Mouse (Mus musculus): ENCODE results near the gene Tie1. TPM values are rescaled to one million over a fixed set of nuclear protein-coding genes. Genes with fewer than 3 reads are reported as not detected.

Gene Tie1
- polyA plus RNA-seq, 1 experiment from 2014 or later: 36.5 TPM

- no peaks in the 10 kb centered on the region for H3K9me3 ChIP-seq
- DNase-seq (ENCODE audit: low spot score): no peak
- H3K36me3 ChIP-seq: no peaks in the 10 kb centered on the region
- peaks cover 12% of the 10 kb centered on the region for H3K4me1 ChIP-seq
- 81% methylated on average over 3 of the region's 3 CpGs for WGBS
- H3K4me3 ChIP-seq: no peak overlapping the region
- H3K27me3 ChIP-seq (ENCODE audit: insufficient read depth, poor library complexity, severe bottlenecking): no peaks in the 10 kb centered on the region
- peak overlapping the region; percentile 42; the same call in 1 of the 2 replicates for H3K27ac ChIP-seq
Observed at GRCm38 (mm10) chr4:118464956-118465355, 24.9 kb downstream of the Tie1 start.

- H3K4me1 ChIP-seq: peaks cover 12% of the 10 kb centered on the region
- H3K27ac ChIP-seq: peak within 1 kb of the TSS; percentile 67
- no peak within 1 kb of the TSS for H3K4me3 ChIP-seq
- H3K9me3 ChIP-seq: no peaks in the 10 kb centered on the region
- WGBS: 58% methylated on average over 9 of the region's 9 CpGs
- H3K36me3 ChIP-seq: no peaks in the 10 kb centered on the region
- H3K27me3 ChIP-seq (ENCODE audit: insufficient read depth, poor library complexity, severe bottlenecking): no peaks in the 10 kb centered on the region; the same call in 1 of the 2 replicates
- DNase-seq (ENCODE audit: low spot score): no peak
Observed at GRCm38 (mm10) chr4:118457345-118457975, 32.4 kb downstream of the Tie1 start, which contains the start of gene Mpl. Mpl (minus strand) TSS chr4:118457513.

- Histone ChIP-seq H3K9me3 (no peaks in the 10 kb centered on the region), H3K4me1 (peaks cover 12% of the 10 kb centered on the region), H3K36me3 (no peaks in the 10 kb centered on the region), H3K4me3 (peak overlapping the region; percentile 59), H3K27ac (peak overlapping the region; percentile 72; the same call in 1 of the 2 replicates), H3K27me3 (ENCODE audit: insufficient read depth, poor library complexity, severe bottlenecking) (peaks cover 12% of the 10 kb centered on the region; the same call in 1 of the 2 replicates)
- 35% methylated on average over 24 of the region's 24 CpGs for WGBS
- DNase-seq (ENCODE audit: low spot score): no peak
Observed at GRCm38 (mm10) chr4:118446415-118447153, 43.3 kb downstream of the Tie1 start.

- WGBS: 18% methylated on average over 18 of the region's 18 CpGs
- peak overlapping the region; percentile 72; the same call in 1 of the 2 replicates for H3K27ac ChIP-seq
- DNase-seq (ENCODE audit: low spot score): peak; percentile 81
Observed at GRCm38 (mm10) chr4:118445781-118446414, 44.0 kb downstream of the Tie1 start.

GRCm38 (mm10) chr4:118445088-118445487 lies 44.8 kb downstream of the Tie1 start:
- DNase-seq (ENCODE audit: low spot score): no peak
- H3K4me3 ChIP-seq: no peak overlapping the region
- 79% methylated on average over 10 of the region's 10 CpGs for WGBS
- no peaks in the 10 kb centered on the region for H3K9me3 ChIP-seq
- peaks cover 12% of the 10 kb centered on the region; the same call in 1 of the 2 replicates for H3K27me3 ChIP-seq (ENCODE audit: insufficient read depth, poor library complexity, severe bottlenecking)
- no peak overlapping the region for H3K27ac ChIP-seq
- no peaks in the 10 kb centered on the region for H3K36me3 ChIP-seq
- H3K4me1 ChIP-seq: peaks cover 12% of the 10 kb centered on the region

More at GRCm38 (mm10) chr4:118445781-118446414, 44.0 kb downstream of the Tie1 start:
- Histone ChIP-seq H3K9me3 (no peaks in the 10 kb centered on the region), H3K27me3 (ENCODE audit: insufficient read depth, poor library complexity, severe bottlenecking) (peaks cover 12% of the 10 kb centered on the region; the same call in 1 of the 2 replicates), H3K4me3 (peak overlapping the region; percentile 59), H3K36me3 (no peaks in the 10 kb centered on the region), H3K4me1 (peaks cover 12% of the 10 kb centered on the region)

- peaks cover 38% of the 10 kb centered on the region for H3K4me1 ChIP-seq
- H3K36me3 ChIP-seq: peaks cover 30% of the 10 kb centered on the region
- peak overlapping the region; percentile 97 for H3K4me3 ChIP-seq
- H3K9me3 ChIP-seq: no peaks in the 10 kb centered on the region
- peak; percentile 84 for DNase-seq (ENCODE audit: low spot score)
- 6% methylated on average over 12 of the region's 12 CpGs for WGBS
- H3K27me3 ChIP-seq (ENCODE audit: insufficient read depth, poor library complexity, severe bottlenecking): no peaks in the 10 kb centered on the region
- H3K27ac ChIP-seq: peak overlapping the region; percentile 93
Observed at GRCm38 (mm10) chr4:118437829-118438253, 52.0 kb downstream of the Tie1 start.

GRCm38 (mm10) chr4:118436820-118437603 lies 52.8 kb downstream of the Tie1 start, which contains the start of gene Cdc20:
Cdc20 (minus strand) TSS chr4:118437352.
- no peaks in the 10 kb centered on the region for H3K27me3 ChIP-seq (ENCODE audit: insufficient read depth, poor library complexity, severe bottlenecking)
- H3K27ac ChIP-seq: peak within 1 kb of the TSS; percentile 93
- WGBS: under 1% methylated on average over 67 of the region's 67 CpGs
- peak within 1 kb of the TSS; percentile 97 for H3K4me3 ChIP-seq
- H3K36me3 ChIP-seq: peaks cover 38% of the 10 kb centered on the region
- peaks cover 38% of the 10 kb centered on the region for H3K4me1 ChIP-seq
- peak; percentile 99 for DNase-seq (ENCODE audit: low spot score)
- H3K9me3 ChIP-seq: no peaks in the 10 kb centered on the region

GRCm38 (mm10) chr4:118432332-118432731 lies 57.5 kb downstream of the Tie1 start:
- Histone ChIP-seq H3K27me3 (ENCODE audit: insufficient read depth, poor library complexity, severe bottlenecking) (no peaks in the 10 kb centered on the region), H3K9me3 (no peaks in the 10 kb centered on the region), H3K27ac (no peak overlapping the region), H3K4me3 (no peak overlapping the region), H3K4me1 (peaks cover 61% of the 10 kb centered on the region), H3K36me3 (peaks cover 56% of the 10 kb centered on the region)
- 85% methylated on average over 8 of the region's 8 CpGs for WGBS
- DNase-seq (ENCODE audit: low spot score): no peak

- WGBS: 46% methylated on average over 7 of the region's 7 CpGs
- no peak for DNase-seq (ENCODE audit: low spot score)
- no peaks in the 10 kb centered on the region for H3K27me3 ChIP-seq (ENCODE audit: insufficient read depth, poor library complexity, severe bottlenecking)
- peaks cover 41% of the 10 kb centered on the region for H3K36me3 ChIP-seq
- H3K27ac ChIP-seq: peak overlapping the region; percentile 95
- H3K4me3 ChIP-seq: peak overlapping the region; percentile 78
- peaks cover 40% of the 10 kb centered on the region for H3K4me1 ChIP-seq
- no peaks in the 10 kb centered on the region for H3K9me3 ChIP-seq
Observed at GRCm38 (mm10) chr4:118429215-118429895, 60.5 kb downstream of the Tie1 start.

GRCm38 (mm10) chr4:118428531-118429214 lies 61.2 kb downstream of the Tie1 start:
- peaks cover 35% of the 10 kb centered on the region for H3K4me1 ChIP-seq
- H3K27me3 ChIP-seq (ENCODE audit: insufficient read depth, poor library complexity, severe bottlenecking): no peaks in the 10 kb centered on the region
- H3K36me3 ChIP-seq: peaks cover 40% of the 10 kb centered on the region
- peak overlapping the region; percentile 95 for H3K27ac ChIP-seq
- peak overlapping the region; percentile 78 for H3K4me3 ChIP-seq
- H3K9me3 ChIP-seq: no peaks in the 10 kb centered on the region
- peak; percentile 78 for DNase-seq (ENCODE audit: low spot score)
- 36% methylated on average over 15 of the region's 15 CpGs for WGBS

GRCm38 (mm10) chr4:118427768-118428451 lies 62.0 kb downstream of the Tie1 start, which contains the start of gene Elovl1:
Elovl1 (plus strand) TSS chr4:118428093.
- Histone ChIP-seq H3K27ac (peak within 1 kb of the TSS; percentile 95), H3K9me3 (no peaks in the 10 kb centered on the region), H3K4me3 (peak within 1 kb of the TSS; percentile 78), H3K4me1 (peaks cover 35% of the 10 kb centered on the region), H3K36me3 (peaks cover 39% of the 10 kb centered on the region), H3K27me3 (ENCODE audit: insufficient read depth, poor library complexity, severe bottlenecking) (no peaks in the 10 kb centered on the region)
- under 1% methylated on average over 26 of the region's 31 CpGs for WGBS
- DNase-seq (ENCODE audit: low spot score): peak; percentile 96
